Mouse (Mus musculus): ENCODE results near the gene Acot8. TPM values are rescaled to one million over a fixed set of nuclear protein-coding genes. Genes with fewer than 3 reads are reported as not detected.
A peak's percentile ranks its signal among the peaks of the same experiment; 100 is the strongest.

Gene Acot8
- polyA plus RNA-seq, 1 experiment from 2014 or later = 25.0 TPM

DNA sequence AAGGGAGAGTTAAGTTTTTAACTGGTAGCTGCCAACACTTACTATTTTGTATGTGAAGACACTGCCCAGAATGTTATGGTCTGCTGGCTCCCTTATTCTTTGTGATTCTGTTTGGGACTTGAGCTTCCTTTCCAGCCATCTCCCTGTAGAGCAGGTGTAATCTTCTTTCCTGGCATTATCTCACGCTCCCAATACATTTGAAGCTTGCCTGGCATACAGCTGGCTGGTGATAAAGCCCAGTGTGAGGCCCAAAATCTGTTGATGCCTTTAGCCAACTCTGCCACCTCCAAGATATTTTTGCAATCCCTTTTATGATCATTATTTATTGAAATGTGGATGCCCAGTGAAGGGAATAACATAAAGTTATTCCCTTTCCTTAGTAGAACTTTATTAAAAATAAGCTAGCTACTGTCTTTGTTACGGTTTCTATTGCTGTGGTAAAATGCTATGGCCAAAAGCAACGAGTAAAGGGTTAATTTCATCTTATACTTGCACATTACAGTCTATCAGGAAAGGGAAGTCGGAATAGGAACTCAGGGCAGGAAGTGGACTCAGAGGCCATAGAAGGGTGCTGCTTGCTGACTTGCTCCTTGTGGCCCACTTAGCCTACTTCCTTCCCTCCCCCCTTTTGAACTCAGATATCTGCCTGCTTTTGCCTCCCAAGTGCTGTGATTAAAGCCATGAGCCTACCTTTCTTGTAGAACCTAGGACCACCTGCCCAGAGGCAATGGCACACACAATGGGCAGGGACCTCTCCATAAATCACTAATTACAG, 44.4 kb downstream of the Acot8 start:
- Histone ChIP-seq H3K9me3 (ENCODE audit: low read length) (no peaks in the 10 kb centered on the region), H3K36me3 (replicated peaks; ENCODE audit: insufficient read depth, low read length) (peaks cover 80% of the 10 kb centered on the region), H3K27ac (ENCODE audit: low read depth) (peak overlapping the region; percentile 73), H3K9ac (replicated peaks) (peak overlapping the region; percentile 0; the same call in 1 of the 2 replicates), H3K4me3 (ENCODE audit: low read depth, low read length) (no peak overlapping the region), H3K27me3 (ENCODE audit: insufficient read depth, low read length) (no peaks in the 10 kb centered on the region), H3K4me1 (ENCODE audit: insufficient read depth) (peaks cover 47% of the 10 kb centered on the region), H3K4me2 (ENCODE audit: low read depth, low read length) (peak overlapping the region; percentile 1)
- DNase-seq (peak; percentile 58), ATAC-seq (peak; percentile 73)
- WGBS (ENCODE audit: insufficient replicate concordance) = 56% methylated on average over 4 of the region's 4 CpGs
- TF ChIP-seq EP300 (IDR thresholded peaks at IDR 0.05; ENCODE audit: low read depth) (peak; percentile 99), CTCF (IDR thresholded peaks at IDR 0.05; ENCODE audit: low read depth) (no peak)

DNA sequence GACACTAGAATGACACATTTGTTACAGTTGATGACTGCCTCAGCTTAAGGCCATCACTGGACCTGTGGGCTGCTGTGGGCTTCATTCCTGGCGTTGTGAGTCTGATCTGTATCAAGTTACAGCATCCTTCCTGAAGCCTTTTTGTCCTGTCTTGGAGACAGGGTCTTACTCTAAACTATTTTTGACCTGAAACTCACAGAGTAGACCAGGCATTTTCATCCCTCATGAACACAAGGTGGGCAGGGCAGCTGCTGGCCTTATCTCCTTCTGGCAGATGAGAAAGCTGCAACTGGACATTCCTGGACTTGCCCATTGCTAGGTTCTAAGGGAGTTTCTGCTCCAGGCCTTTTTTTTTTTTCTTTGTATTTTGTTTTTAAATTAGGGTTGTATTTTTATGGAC, 46.0 kb downstream of the Acot8 start:
- peaks cover 47% of the 10 kb centered on the region for H3K4me1 ChIP-seq (ENCODE audit: insufficient read depth)
- H3K9me3 ChIP-seq (ENCODE audit: low read length) = no peaks in the 10 kb centered on the region
- no peaks in the 10 kb centered on the region for H3K27me3 ChIP-seq (ENCODE audit: insufficient read depth, low read length)
- WGBS (ENCODE audit: insufficient replicate concordance) = 53% methylated on average over 1 of the region's 1 CpGs
- 0 out of 2 replicates have a peak overlapping the region, but pooled peaks have one; percentile 20 for H3K4me2 ChIP-seq (ENCODE audit: low read depth, low read length)
- DNase-seq (no peak), ATAC-seq (peak; percentile 52)
- peak overlapping the region; percentile 73 for H3K27ac ChIP-seq (ENCODE audit: low read depth)
- H3K9ac ChIP-seq (replicated peaks) = peak overlapping the region; percentile 46
- H3K36me3 ChIP-seq (replicated peaks; ENCODE audit: insufficient read depth, low read length) = peaks cover 90% of the 10 kb centered on the region
- H3K4me3 ChIP-seq (ENCODE audit: low read depth, low read length) = no peak overlapping the region
- TF ChIP-seq EP300 (IDR thresholded peaks at IDR 0.05; ENCODE audit: low read depth) = peak; percentile 94
- no peak for TF ChIP-seq CTCF (IDR thresholded peaks at IDR 0.05; ENCODE audit: low read depth)

DNA sequence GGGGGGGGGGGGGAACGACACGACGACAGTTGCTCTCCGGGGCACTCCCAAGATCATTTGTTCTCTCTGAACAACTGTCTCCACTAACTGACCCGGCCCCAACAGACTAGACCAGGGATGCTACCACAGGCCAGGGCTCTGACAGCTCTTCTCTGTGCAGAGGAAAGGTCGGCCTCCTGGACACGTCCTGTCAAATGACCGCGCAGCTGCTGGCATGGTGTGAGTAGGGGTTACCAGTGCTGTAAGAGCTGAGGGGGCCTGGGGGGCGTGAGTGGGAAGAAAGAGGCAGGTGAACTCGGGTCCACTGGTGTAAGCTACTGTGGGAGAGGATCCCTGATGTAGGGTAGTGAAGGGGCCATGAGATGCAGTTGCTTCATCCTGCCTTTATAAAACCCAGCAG, 46.8 kb downstream of the Acot8 start:
- no peak overlapping the region for H3K4me2 ChIP-seq (ENCODE audit: low read depth, low read length)
- H3K9me3 ChIP-seq (ENCODE audit: low read length) = no peaks in the 10 kb centered on the region
- H3K9ac ChIP-seq (replicated peaks) = peak overlapping the region; percentile 46; the same call in 1 of the 2 replicates
- H3K4me3 ChIP-seq (ENCODE audit: low read depth, low read length) = no peak overlapping the region
- H3K27ac ChIP-seq (ENCODE audit: low read depth) = peak overlapping the region; percentile 73
- DNase-seq = no peak
- H3K36me3 ChIP-seq (replicated peaks; ENCODE audit: insufficient read depth, low read length) = peaks cover 91% of the 10 kb centered on the region
- peaks cover 42% of the 10 kb centered on the region for H3K4me1 ChIP-seq (ENCODE audit: insufficient read depth)
- ATAC-seq = no peak
- TF ChIP-seq CTCF (IDR thresholded peaks at IDR 0.05; ENCODE audit: low read depth) = no peak
- TF ChIP-seq EP300 (IDR thresholded peaks at IDR 0.05; ENCODE audit: low read depth) = no peak
- H3K27me3 ChIP-seq (ENCODE audit: insufficient read depth, low read length) = no peaks in the 10 kb centered on the region
- WGBS (ENCODE audit: insufficient replicate concordance) = 88% methylated on average over 8 of the region's 11 CpGs

DNA sequence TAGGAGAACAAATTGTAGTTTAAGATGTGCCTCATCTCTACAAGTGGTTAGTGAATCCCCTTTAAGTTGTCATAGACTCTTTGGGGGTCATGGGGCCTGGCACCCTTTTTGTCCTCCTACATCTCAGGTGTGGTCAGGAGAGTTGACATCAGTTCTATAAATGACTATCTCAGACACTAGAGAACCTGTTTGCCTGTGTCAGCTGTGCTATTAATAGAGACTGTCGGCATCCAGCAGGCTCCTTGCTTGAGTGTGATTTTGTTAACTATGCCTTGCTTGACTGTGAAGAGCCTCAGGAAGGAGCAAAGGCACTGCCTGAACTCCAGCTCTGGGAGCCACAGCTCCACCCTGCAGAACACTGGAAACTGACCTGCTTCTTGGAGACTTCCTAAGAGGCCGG, 49.9 kb downstream of the Acot8 start:
- Histone ChIP-seq H3K36me3 (replicated peaks; ENCODE audit: insufficient read depth, low read length) (peaks cover 93% of the 10 kb centered on the region), H3K9ac (replicated peaks) (no peak overlapping the region)
- no peak for ATAC-seq

DNA sequence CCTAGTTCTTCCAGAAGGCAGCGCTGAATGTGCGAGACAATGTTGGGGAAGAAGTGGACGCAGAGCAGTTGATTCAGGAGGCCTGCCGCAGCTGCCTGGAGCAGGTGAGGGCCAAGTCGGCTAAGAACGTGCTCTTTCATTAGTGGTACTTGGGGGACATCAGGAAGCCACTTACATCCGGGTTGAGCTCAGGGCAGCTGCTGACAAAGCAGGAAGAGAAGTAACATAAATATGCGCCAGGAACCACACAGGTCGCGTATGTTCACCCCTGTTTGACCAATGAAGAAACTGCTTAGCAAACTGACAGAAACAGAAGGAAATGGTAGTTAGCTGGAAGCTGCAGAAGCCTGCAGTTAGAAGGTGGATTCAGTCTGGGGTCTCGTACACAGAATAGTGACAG, 50.6 kb downstream of the Acot8 start:
- DNase-seq (no peak), ATAC-seq (no peak)
- Histone ChIP-seq H3K27ac (ENCODE audit: low read depth) (peak overlapping the region; percentile 39; the same call in 1 of the 2 replicates), H3K4me1 (ENCODE audit: insufficient read depth) (peaks cover 7% of the 10 kb centered on the region), H3K9ac (replicated peaks) (no peak overlapping the region), H3K36me3 (replicated peaks; ENCODE audit: insufficient read depth, low read length) (peaks cover 95% of the 10 kb centered on the region), H3K4me2 (ENCODE audit: low read depth, low read length) (no peak overlapping the region), H3K4me3 (ENCODE audit: low read depth, low read length) (no peak overlapping the region), H3K9me3 (ENCODE audit: low read length) (no peaks in the 10 kb centered on the region), H3K27me3 (ENCODE audit: insufficient read depth, low read length) (no peaks in the 10 kb centered on the region)
- WGBS (ENCODE audit: insufficient replicate concordance) = 53% methylated on average over 11 of the region's 11 CpGs
- TF ChIP-seq EP300 (IDR thresholded peaks at IDR 0.05; ENCODE audit: low read depth) (0 out of 2 replicates have a peak, but pooled peaks have one; percentile 10), CTCF (IDR thresholded peaks at IDR 0.05; ENCODE audit: low read depth) (no peak)

More for the DNA sequence above, 49.9 kb downstream of the Acot8 start:
- Histone ChIP-seq H3K27me3 (ENCODE audit: insufficient read depth, low read length) (no peaks in the 10 kb centered on the region), H3K4me3 (ENCODE audit: low read depth, low read length) (no peak overlapping the region), H3K4me2 (ENCODE audit: low read depth, low read length) (no peak overlapping the region), H3K4me1 (ENCODE audit: insufficient read depth) (peaks cover 14% of the 10 kb centered on the region), H3K9me3 (ENCODE audit: low read length) (no peaks in the 10 kb centered on the region), H3K27ac (ENCODE audit: low read depth) (peak overlapping the region; percentile 39; the same call in 1 of the 2 replicates)
- 78% methylated on average over 2 of the region's 2 CpGs for WGBS (ENCODE audit: insufficient replicate concordance)
- TF ChIP-seq CTCF (IDR thresholded peaks at IDR 0.05; ENCODE audit: low read depth) (no peak), EP300 (IDR thresholded peaks at IDR 0.05; ENCODE audit: low read depth) (no peak)
- DNase-seq = no peak

DNA sequence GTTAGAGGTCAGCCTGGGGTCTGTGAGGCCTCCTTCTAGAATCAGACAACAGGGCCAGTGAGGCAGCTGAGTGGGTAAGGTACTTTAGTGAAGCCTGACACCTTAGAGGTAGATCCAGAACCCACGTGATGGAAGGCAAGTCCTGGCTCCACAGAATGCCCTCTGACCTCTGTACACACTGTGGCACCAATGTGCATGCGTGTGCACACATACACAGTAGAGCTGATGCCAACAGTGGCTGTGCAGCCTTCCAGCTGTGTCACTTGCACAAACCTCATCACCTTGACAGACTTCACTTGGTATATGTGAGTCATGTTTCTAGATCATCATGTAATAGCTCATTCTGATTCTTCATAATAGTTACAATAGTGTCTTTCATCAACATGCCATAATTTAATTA, 52.2 kb downstream of the Acot8 start:
- no peak overlapping the region for H3K4me3 ChIP-seq (ENCODE audit: low read depth, low read length)
- DNase-seq (no peak), ATAC-seq (peak; percentile 59)
- H3K36me3 ChIP-seq (replicated peaks; ENCODE audit: insufficient read depth, low read length) = peaks cover 96% of the 10 kb centered on the region
- no peak overlapping the region for H3K4me2 ChIP-seq (ENCODE audit: low read depth, low read length)
- H3K9ac ChIP-seq (replicated peaks) = no peak overlapping the region
- peaks cover 6% of the 10 kb centered on the region; the same call in 1 of the 2 replicates for H3K4me1 ChIP-seq (ENCODE audit: insufficient read depth)
- no peaks in the 10 kb centered on the region for H3K27me3 ChIP-seq (ENCODE audit: insufficient read depth, low read length)
- H3K27ac ChIP-seq (ENCODE audit: low read depth) = peak overlapping the region; percentile 48; the same call in 1 of the 2 replicates
- no peaks in the 10 kb centered on the region for H3K9me3 ChIP-seq (ENCODE audit: low read length)
- TF ChIP-seq EP300 (IDR thresholded peaks at IDR 0.05; ENCODE audit: low read depth) (no peak), CTCF (IDR thresholded peaks at IDR 0.05; ENCODE audit: low read depth) (no peak)
- WGBS (ENCODE audit: insufficient replicate concordance) = 80% methylated on average over 2 of the region's 2 CpGs

All from liver, postnatal 0 days (tissue).